Mouse (Mus musculus): ENCODE measurements around the gene Trim50.
A peak's percentile ranks its signal among the peaks of the same experiment; 100 is the strongest.

The Trim50 gene

DNA sequence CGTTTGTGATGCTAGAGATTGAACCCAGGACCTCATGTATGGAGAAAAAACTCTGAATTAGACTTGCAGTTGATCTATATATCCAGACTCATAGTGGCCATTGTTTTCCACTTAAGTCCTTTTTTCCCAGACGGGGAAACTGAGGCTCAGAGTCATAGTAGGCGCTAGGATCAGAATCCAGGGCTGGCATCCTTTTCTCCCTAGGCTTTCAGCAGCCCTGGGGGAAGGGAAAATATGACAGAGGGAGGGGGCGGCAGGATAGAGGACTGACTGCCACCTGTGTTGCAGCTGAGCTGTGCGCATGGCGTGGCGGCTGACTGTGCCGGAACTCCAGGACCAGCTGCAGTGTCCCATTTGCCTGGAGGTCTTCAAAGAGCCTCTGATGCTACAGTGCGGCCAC lies at the start of gene Trim50:
Gene Trim50, plus strand, starts transcription at position 301 of the 400 bp plus-strand sequence.
- H3K4me1 ChIP-seq (replicated peaks; ENCODE audit: low read depth, low read length) = peaks cover 8% of the 10 kb centered on the region
- no peaks in the 10 kb centered on the region for H3K36me3 ChIP-seq (ENCODE audit: insufficient read depth, low read length)
- peak within 1 kb of the TSS; percentile 72 for H3K4me3 ChIP-seq (replicated peaks; ENCODE audit: low read length)
- peaks cover 22% of the 10 kb centered on the region for H3K9me3 ChIP-seq (ENCODE audit: low read length)
- H3K27me3 ChIP-seq (ENCODE audit: insufficient read depth, low read length) = peaks cover 47% of the 10 kb centered on the region
- no peak for TF ChIP-seq CTCF (conservative IDR thresholded peaks at IDR 0.05; ENCODE audit: low read length)
- TF ChIP-seq POU5F1 (IDR thresholded peaks at IDR 0.05; ENCODE audit: borderline replicate concordance, low read length) = no peak
- TF ChIP-seq NANOG (IDR thresholded peaks at IDR 0.05; ENCODE audit: borderline replicate concordance, low read length) = no peak

DNA sequence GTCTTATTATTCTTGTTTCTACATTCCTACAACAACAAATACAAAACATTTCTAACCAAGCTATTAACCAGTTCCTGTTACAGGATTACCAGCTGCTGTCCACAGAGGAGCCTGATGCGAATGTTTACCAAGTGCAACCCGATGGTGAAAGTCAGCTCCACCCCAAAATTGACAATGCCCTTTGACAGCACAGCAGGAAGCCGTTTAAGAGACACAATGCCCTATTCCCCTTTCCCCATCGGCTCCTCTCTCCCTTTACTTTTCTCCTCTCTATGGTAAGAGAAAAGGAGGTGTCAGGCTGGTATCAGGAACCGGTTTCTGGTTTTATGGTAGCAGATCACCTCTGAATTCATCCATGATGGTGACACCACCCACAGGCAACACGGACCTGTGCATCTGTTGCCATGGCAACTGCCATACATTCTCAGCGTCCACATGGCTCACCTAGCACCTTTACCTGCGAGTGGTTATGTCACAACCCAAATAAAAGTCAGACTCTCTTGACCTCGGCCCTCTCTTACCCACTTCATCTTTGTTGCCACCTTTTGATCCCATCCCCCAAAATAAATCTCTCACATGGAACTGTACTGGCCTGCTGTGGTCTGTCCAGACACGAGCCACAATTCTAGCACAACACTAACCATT lies 46.7 kb upstream of the Trim50 start:
- no peaks in the 10 kb centered on the region for H3K36me3 ChIP-seq (ENCODE audit: insufficient read depth, low read length)
- H3K27me3 ChIP-seq (ENCODE audit: insufficient read depth, low read length) = peaks cover 3% of the 10 kb centered on the region; the same call in 1 of the 2 replicates
- no peak overlapping the region for H3K4me3 ChIP-seq (replicated peaks; ENCODE audit: low read length)
- TF ChIP-seq NANOG (IDR thresholded peaks at IDR 0.05; ENCODE audit: borderline replicate concordance, low read length) (peak; percentile 54; the same call in 1 of the 2 replicates), POU5F1 (IDR thresholded peaks at IDR 0.05; ENCODE audit: borderline replicate concordance, low read length) (no peak), CTCF (conservative IDR thresholded peaks at IDR 0.05; ENCODE audit: low read length) (no peak)
- H3K4me1 ChIP-seq (replicated peaks; ENCODE audit: low read depth, low read length) = peaks cover 13% of the 10 kb centered on the region
- no peaks in the 10 kb centered on the region for H3K9me3 ChIP-seq (ENCODE audit: low read length)

DNA sequence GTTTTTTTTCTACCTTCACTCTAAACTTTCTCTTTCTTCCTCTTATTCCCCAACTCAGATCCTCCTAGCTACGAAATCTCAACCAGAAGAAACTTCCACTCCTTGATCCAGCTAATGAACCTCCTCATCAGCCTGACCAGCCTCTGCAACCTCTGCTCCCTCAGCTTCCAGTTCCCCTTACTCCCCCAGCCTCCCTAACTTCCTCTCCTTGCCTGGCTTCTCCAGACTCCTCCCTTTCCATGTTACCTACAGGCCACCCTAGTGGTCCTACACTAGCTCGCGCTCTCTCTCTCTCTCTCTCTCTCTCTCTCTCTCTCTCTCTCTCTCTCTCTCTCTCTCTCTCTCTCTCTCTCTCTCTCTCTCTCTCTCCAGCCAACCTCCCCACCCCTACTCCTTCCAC lies 36.9 kb upstream of the Trim50 start:
- Histone ChIP-seq H3K9me3 (ENCODE audit: low read length) (no peaks in the 10 kb centered on the region), H3K27me3 (ENCODE audit: insufficient read depth, low read length) (no peaks in the 10 kb centered on the region), H3K4me1 (replicated peaks; ENCODE audit: low read depth, low read length) (no peaks in the 10 kb centered on the region; the same call in 1 of the 2 replicates), H3K4me3 (replicated peaks; ENCODE audit: low read length) (no peak overlapping the region), H3K36me3 (ENCODE audit: insufficient read depth, low read length) (no peaks in the 10 kb centered on the region)
- TF ChIP-seq CTCF (conservative IDR thresholded peaks at IDR 0.05; ENCODE audit: low read length) = no peak
- no peak for TF ChIP-seq NANOG (IDR thresholded peaks at IDR 0.05; ENCODE audit: borderline replicate concordance, low read length)
- no peak for TF ChIP-seq POU5F1 (IDR thresholded peaks at IDR 0.05; ENCODE audit: borderline replicate concordance, low read length)

GRCm38 (mm10) chr5:135319856-135320255 lies 33.2 kb upstream of the Trim50 start:
- no peaks in the 10 kb centered on the region for H3K36me3 ChIP-seq (ENCODE audit: insufficient read depth, low read length)
- no peaks in the 10 kb centered on the region for H3K27me3 ChIP-seq (ENCODE audit: insufficient read depth, low read length)
- no peak for TF ChIP-seq NANOG (IDR thresholded peaks at IDR 0.05; ENCODE audit: borderline replicate concordance, low read length)
- TF ChIP-seq POU5F1 (IDR thresholded peaks at IDR 0.05; ENCODE audit: borderline replicate concordance, low read length) = no peak
- 0 out of 2 replicates have a peak, but pooled peaks have one; percentile 7 for TF ChIP-seq CTCF (conservative IDR thresholded peaks at IDR 0.05; ENCODE audit: low read length)
- no peaks in the 10 kb centered on the region; the same call in 1 of the 2 replicates for H3K4me1 ChIP-seq (replicated peaks; ENCODE audit: low read depth, low read length)
- H3K9me3 ChIP-seq (ENCODE audit: low read length) = no peaks in the 10 kb centered on the region
- no peak overlapping the region for H3K4me3 ChIP-seq (replicated peaks; ENCODE audit: low read length)

DNA sequence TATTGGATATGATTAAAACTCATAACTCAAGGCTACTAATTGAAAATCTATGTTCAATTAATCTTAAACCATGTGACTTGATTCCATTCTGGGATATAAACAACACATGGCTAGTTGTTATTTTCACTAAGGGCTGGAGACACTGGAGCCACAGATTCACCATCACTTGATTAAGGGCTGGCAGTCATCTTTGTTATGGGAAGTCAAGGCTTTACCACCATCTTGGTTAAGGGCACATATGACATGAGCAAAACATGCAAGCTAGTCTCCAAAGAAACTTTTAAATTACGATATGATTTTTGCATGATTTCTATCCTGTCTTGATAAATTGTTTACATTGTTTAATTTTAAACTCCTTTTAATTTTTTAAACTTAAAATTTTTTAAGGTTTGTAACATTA lies 30.9 kb upstream of the Trim50 start:
- Histone ChIP-seq H3K4me1 (replicated peaks; ENCODE audit: low read depth, low read length) (peaks cover 4% of the 10 kb centered on the region; the same call in 1 of the 2 replicates), H3K27me3 (ENCODE audit: insufficient read depth, low read length) (no peaks in the 10 kb centered on the region), H3K4me3 (replicated peaks; ENCODE audit: low read length) (no peak overlapping the region), H3K36me3 (ENCODE audit: insufficient read depth, low read length) (no peaks in the 10 kb centered on the region), H3K9me3 (ENCODE audit: low read length) (no peaks in the 10 kb centered on the region)
- TF ChIP-seq CTCF (conservative IDR thresholded peaks at IDR 0.05; ENCODE audit: low read length) (no peak), POU5F1 (IDR thresholded peaks at IDR 0.05; ENCODE audit: borderline replicate concordance, low read length) (no peak)

GRCm38 (mm10) chr5:135326121-135326659 lies 26.9 kb upstream of the Trim50 start:
- Histone ChIP-seq H3K4me3 (replicated peaks; ENCODE audit: low read length) (no peak overlapping the region), H3K9me3 (ENCODE audit: low read length) (no peaks in the 10 kb centered on the region), H3K36me3 (ENCODE audit: insufficient read depth, low read length) (no peaks in the 10 kb centered on the region), H3K4me1 (replicated peaks; ENCODE audit: low read depth, low read length) (0 out of 2 replicates have a peak, but pooled peaks cover 4% of the 10 kb centered on the region), H3K27me3 (ENCODE audit: insufficient read depth, low read length) (no peaks in the 10 kb centered on the region)
- no peak for TF ChIP-seq POU5F1 (IDR thresholded peaks at IDR 0.05; ENCODE audit: borderline replicate concordance, low read length)

DNA sequence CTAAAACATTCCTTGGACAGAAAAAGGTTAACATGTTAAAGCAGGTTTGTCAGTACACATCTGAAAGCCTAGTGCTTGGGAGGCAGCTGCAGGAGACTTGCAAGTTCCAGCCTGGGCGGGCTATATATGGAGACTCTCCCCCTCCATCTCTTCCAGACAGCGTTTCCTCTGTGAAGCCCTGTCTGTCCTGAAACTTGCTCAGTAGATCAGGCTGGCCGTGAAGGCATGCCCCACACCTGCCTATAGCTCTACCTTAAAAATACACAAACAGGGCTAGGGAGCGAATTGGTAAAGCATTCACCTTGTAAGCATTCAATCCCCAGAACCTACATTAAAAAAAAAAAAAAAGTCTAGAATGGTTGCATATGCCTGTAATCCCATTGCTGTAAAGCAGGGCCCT lies 23.6 kb upstream of the Trim50 start:
- H3K4me1 ChIP-seq (replicated peaks; ENCODE audit: low read depth, low read length) = 0 out of 2 replicates have a peak, but pooled peaks cover 4% of the 10 kb centered on the region
- H3K4me3 ChIP-seq (replicated peaks; ENCODE audit: low read length) = no peak overlapping the region
- no peaks in the 10 kb centered on the region for H3K27me3 ChIP-seq (ENCODE audit: insufficient read depth, low read length)
- H3K36me3 ChIP-seq (ENCODE audit: insufficient read depth, low read length) = no peaks in the 10 kb centered on the region
- no peaks in the 10 kb centered on the region for H3K9me3 ChIP-seq (ENCODE audit: low read length)
- TF ChIP-seq CTCF (conservative IDR thresholded peaks at IDR 0.05; ENCODE audit: low read length) (no peak), NANOG (IDR thresholded peaks at IDR 0.05; ENCODE audit: borderline replicate concordance, low read length) (no peak)

- Histone ChIP-seq H3K27me3 (ENCODE audit: insufficient read depth, low read length) (no peaks in the 10 kb centered on the region), H3K4me1 (replicated peaks; ENCODE audit: low read depth, low read length) (0 out of 2 replicates have a peak, but pooled peaks cover 4% of the 10 kb centered on the region), H3K36me3 (ENCODE audit: insufficient read depth, low read length) (no peaks in the 10 kb centered on the region), H3K9me3 (ENCODE audit: low read length) (no peaks in the 10 kb centered on the region), H3K4me3 (replicated peaks; ENCODE audit: low read length) (no peak overlapping the region)
- TF ChIP-seq POU5F1 (IDR thresholded peaks at IDR 0.05; ENCODE audit: borderline replicate concordance, low read length) (no peak), NANOG (IDR thresholded peaks at IDR 0.05; ENCODE audit: borderline replicate concordance, low read length) (no peak), CTCF (conservative IDR thresholded peaks at IDR 0.05; ENCODE audit: low read length) (no peak)
Observed at GRCm38 (mm10) chr5:135330201-135330600, 22.9 kb upstream of the Trim50 start.

- H3K36me3 ChIP-seq (ENCODE audit: insufficient read depth, low read length) = no peaks in the 10 kb centered on the region
- no peak for TF ChIP-seq POU5F1 (IDR thresholded peaks at IDR 0.05; ENCODE audit: borderline replicate concordance, low read length)
- no peak for TF ChIP-seq NANOG (IDR thresholded peaks at IDR 0.05; ENCODE audit: borderline replicate concordance, low read length)
- no peak for TF ChIP-seq CTCF (conservative IDR thresholded peaks at IDR 0.05; ENCODE audit: low read length)
- H3K4me1 ChIP-seq (replicated peaks; ENCODE audit: low read depth, low read length) = 0 out of 2 replicates have a peak, but pooled peaks cover under 1% of the 10 kb centered on the region
- no peaks in the 10 kb centered on the region for H3K27me3 ChIP-seq (ENCODE audit: insufficient read depth, low read length)
- no peak overlapping the region for H3K4me3 ChIP-seq (replicated peaks; ENCODE audit: low read length)
- H3K9me3 ChIP-seq (ENCODE audit: low read length) = no peaks in the 10 kb centered on the region
Observed at GRCm38 (mm10) chr5:135331161-135331560, 21.9 kb upstream of the Trim50 start.

All from E14TG2a.4 (cell line).